Mouse (Mus musculus) liver, embryonic 15.5 days (tissue): ENCODE results near the gene Brinp2. TPM values are rescaled to one million over a fixed set of nuclear protein-coding genes. Genes with fewer than 3 reads are reported as not detected.

Experiments used
- ATAC-seq: fragments of 200-750 bp; cut with Nextera tagmentation; 2 replicates; pipeline ENCODE4 v1.8.0; 2017; ENCODE audit warnings: moderate number of reproducible peaks, mild to moderate bottlenecking, moderate library complexity; ENCODE audit not compliant: insufficient read depth
- H3K27ac ChIP-seq: fragments of 300-500 bp; sonication (generic); replicated peaks from 2 replicates; pipeline ENCODE4 v1.5.1; 2015; ENCODE audit warnings: mild to moderate bottlenecking, inconsistent platforms
- H3K27me3 ChIP-seq: fragments of 300-500 bp; sonication (generic); 2 replicates; pipeline ENCODE4 v1.6.1; 2015; ENCODE audit warnings: mild to moderate bottlenecking, inconsistent platforms
- H3K36me3 ChIP-seq: fragments of 300-500 bp; sonication (generic); replicated peaks from 2 replicates; pipeline ENCODE4 v1.6.1; 2015; ENCODE audit warnings: moderate library complexity, mild to moderate bottlenecking, inconsistent platforms
- H3K4me1 ChIP-seq: fragments of 300-500 bp; sonication (generic); replicated peaks from 2 replicates; pipeline ENCODE4 v1.6.1; 2015; ENCODE audit warnings: inconsistent platforms
- H3K4me2 ChIP-seq: fragments of 300-500 bp; sonication (generic); 2 replicates; pipeline ENCODE4 v1.6.1; 2015; ENCODE audit warnings: moderate library complexity, mild to moderate bottlenecking, inconsistent platforms
- H3K4me3 ChIP-seq: fragments of 300-500 bp; sonication (generic); replicated peaks from 2 replicates; pipeline ENCODE4 v1.5.1; 2015; ENCODE audit warnings: mild to moderate bottlenecking, inconsistent platforms
- H3K9ac ChIP-seq: fragments of 300-500 bp; sonication (generic); 2 replicates; pipeline ENCODE4 v1.6.1; 2015; ENCODE audit warnings: moderate library complexity, mild to moderate bottlenecking, inconsistent platforms
- H3K9me3 ChIP-seq: fragments of 300-500 bp; sonication (generic); replicated peaks from 2 replicates; pipeline ENCODE4 v1.6.1; 2016; ENCODE audit warnings: inconsistent platforms
- WGBS: fragments of 180-500 bp; shearing (Covaris S2); methylation state at CpG from one replicate; pipeline ENCODE4 v1.1.7; 2015; ENCODE audit warnings: mixed read lengths; ENCODE audit not compliant: insufficient replicate concordance; 5-methylcytosine and 5-hydroxymethylcytosine counted together
- polyA plus RNA-seq: library from polyadenylated mRNA; unstranded; fragments of >200 nt; fragmentation: Nextera tagmentation; extraction: Ambion mirVana; gene quantifications from 2 replicates; pipeline ENCODE4 v1.2.1, GENCODE M21; 2015

Brinp2 gene
- polyA plus RNA-seq: 0.05 TPM in 2 replicates

DNA sequence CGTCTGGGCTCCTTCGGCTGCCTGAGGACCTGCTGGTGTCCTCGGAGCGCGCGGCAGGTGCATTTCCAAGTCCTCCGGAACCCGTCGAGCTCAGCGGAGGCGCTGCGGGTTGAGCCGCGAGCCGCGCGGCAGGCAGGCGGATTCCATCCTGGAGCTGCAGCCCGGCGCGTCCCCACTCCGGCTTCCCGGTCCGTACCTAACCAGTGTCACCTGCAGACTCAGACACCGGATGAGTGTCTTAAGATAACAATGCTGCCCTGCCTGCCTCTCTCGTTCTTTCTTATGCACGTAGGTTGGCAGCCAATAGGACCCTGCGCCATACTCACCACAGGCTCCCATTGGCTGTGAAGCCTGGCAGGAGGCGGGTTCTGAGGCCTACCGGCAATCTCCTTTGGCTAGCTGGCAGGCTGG is at the start of gene Brinp2:
Gene Brinp2, minus strand, starts transcription at position 276 of the 411 bp plus-strand sequence.
- Histone ChIP-seq H3K4me3 (peak within 1 kb of the TSS; percentile 37), H3K4me1 (no peaks in the 10 kb centered on the region), H3K9me3 (no peaks in the 10 kb centered on the region), H3K27me3 (peaks cover 29% of the 10 kb centered on the region), H3K9ac (no peak within 1 kb of the TSS), H3K36me3 (no peaks in the 10 kb centered on the region), H3K27ac (no peak within 1 kb of the TSS), H3K4me2 (peak within 1 kb of the TSS; percentile 57)
- peak; percentile 51; the same call in 1 of the 2 replicates for ATAC-seq
- under 1% methylated on average over 30 of the region's 30 CpGs for WGBS

DNA sequence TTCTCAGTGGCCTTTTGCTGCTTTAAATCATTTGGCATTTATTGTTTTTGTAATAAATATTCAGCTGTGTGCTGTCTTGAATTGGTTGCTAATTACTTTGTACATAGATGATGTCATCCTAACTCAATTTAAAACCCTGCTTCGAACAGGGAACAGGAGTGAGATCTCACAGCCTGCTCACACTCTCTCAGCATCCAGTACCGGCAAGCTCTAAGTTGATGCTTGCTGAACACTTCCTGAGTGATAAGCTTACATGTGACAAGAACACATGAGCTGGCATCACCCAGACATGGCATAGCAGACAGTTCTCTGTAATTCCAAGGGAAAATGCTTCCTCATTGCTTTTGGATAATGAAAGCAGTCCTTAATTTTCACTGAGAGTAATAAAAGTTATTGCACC is 44.8 kb upstream of the Brinp2 start:
- Histone ChIP-seq H3K4me3 (no peak overlapping the region), H3K27me3 (no peaks in the 10 kb centered on the region), H3K4me2 (no peak overlapping the region), H3K27ac (no peak overlapping the region), H3K9me3 (no peaks in the 10 kb centered on the region), H3K36me3 (no peaks in the 10 kb centered on the region), H3K9ac (no peak overlapping the region), H3K4me1 (no peaks in the 10 kb centered on the region)
- 62% methylated on average over 2 of the region's 2 CpGs for WGBS
- no peak for ATAC-seq

DNA sequence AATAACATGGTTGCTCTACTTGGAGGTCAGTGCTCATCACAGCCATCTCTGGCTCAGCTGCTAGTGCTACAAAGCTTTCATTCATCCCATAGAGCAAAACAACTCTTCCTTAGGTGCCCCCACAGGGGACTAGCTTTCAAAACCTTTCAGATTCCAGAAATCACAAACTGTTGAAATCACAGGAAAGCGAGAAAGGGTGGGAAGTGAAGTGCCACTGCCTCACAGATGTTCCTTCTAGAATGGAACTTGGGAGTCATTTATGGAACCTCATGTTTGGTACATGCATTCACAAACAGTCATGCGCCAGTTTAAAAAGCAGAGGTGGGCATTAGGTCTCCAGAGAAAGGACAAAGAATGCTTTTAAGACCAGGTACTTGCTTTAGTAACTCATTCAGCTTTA is 40.9 kb upstream of the Brinp2 start:
- no peaks in the 10 kb centered on the region for H3K4me1 ChIP-seq
- no peaks in the 10 kb centered on the region for H3K36me3 ChIP-seq
- no peak overlapping the region for H3K27ac ChIP-seq
- no peaks in the 10 kb centered on the region for H3K27me3 ChIP-seq
- WGBS: 56% methylated on average over 2 of the region's 2 CpGs
- H3K4me2 ChIP-seq: no peak overlapping the region
- no peak overlapping the region for H3K9ac ChIP-seq
- H3K9me3 ChIP-seq: no peaks in the 10 kb centered on the region
- H3K4me3 ChIP-seq: no peak overlapping the region
- ATAC-seq: no peak

DNA sequence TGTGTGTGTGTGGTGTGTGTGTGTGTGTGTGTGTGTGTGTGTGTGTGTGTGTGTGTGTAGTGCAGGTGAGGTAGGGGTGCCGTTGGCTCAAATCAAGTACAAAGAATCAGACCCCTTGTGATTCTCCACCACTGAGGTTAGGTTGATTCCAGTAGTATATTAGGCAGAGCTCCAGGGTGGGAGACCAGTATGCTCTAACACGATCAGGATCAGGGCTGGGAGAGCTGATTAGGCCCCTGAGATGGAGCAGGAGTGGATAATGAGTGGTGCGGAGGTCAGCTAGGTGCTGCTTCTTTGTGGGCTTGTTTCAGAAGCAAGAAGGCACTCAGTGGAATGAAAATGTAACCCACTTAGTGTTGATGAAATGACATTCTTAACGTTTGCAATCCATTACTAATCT is 34.6 kb upstream of the Brinp2 start:
- Histone ChIP-seq H3K36me3 (no peaks in the 10 kb centered on the region), H3K4me2 (no peak overlapping the region), H3K9me3 (no peaks in the 10 kb centered on the region), H3K4me1 (no peaks in the 10 kb centered on the region), H3K27me3 (no peaks in the 10 kb centered on the region), H3K4me3 (no peak overlapping the region), H3K9ac (no peak overlapping the region), H3K27ac (no peak overlapping the region)
- no peak for ATAC-seq
- WGBS: 60% methylated on average over 4 of the region's 4 CpGs

DNA sequence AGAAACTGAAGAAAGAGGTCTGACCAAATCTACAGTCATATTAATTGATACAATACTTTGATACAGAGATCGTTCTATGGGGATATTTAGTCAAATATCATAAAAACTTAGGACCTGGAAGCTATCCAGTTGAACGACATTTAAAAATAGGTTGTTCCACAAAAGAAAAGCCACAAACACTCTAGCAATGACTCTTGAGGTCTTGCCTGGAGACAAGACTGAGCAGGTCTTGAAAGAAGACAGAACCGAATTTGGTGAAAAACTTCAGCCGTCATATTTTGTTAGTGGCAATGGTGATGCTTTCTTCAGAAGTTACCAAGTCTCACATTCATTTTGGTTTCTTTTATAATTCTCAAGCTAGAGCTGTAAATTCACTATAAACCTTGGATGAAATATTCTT is 32.9 kb upstream of the Brinp2 start:
- H3K4me2 ChIP-seq: no peak overlapping the region
- H3K9ac ChIP-seq: no peak overlapping the region
- WGBS: 62% methylated on average over 4 of the region's 4 CpGs
- no peak overlapping the region for H3K27ac ChIP-seq
- no peak overlapping the region for H3K4me3 ChIP-seq
- ATAC-seq: no peak
- H3K4me1 ChIP-seq: no peaks in the 10 kb centered on the region
- no peaks in the 10 kb centered on the region for H3K27me3 ChIP-seq
- H3K9me3 ChIP-seq: no peaks in the 10 kb centered on the region
- no peaks in the 10 kb centered on the region for H3K36me3 ChIP-seq

DNA sequence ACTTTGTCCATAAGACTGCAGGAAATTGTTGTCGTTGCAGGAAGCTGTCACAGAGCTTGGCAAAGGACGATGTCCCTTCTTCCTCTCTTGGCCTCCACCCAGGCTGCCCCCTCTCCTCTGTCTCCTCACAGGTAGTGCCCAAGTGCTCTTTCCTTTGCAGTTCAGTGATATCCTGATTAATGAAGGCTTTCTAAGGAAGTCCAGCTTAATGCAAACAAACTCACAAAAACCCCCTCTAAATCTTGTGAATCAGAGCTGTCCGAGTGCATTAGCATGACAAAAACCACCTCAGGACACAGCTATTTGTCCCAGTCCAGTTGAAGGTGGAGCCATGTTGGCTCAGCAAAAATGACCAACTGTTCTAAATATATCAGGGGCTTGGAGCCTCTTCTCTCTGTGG is 30.7 kb upstream of the Brinp2 start:
- H3K4me2 ChIP-seq: no peak overlapping the region
- no peaks in the 10 kb centered on the region for H3K27me3 ChIP-seq
- H3K27ac ChIP-seq: no peak overlapping the region
- H3K4me3 ChIP-seq: no peak overlapping the region
- 10% methylated on average over 3 of the region's 3 CpGs for WGBS
- no peak for ATAC-seq
- no peak overlapping the region for H3K9ac ChIP-seq
- H3K36me3 ChIP-seq: no peaks in the 10 kb centered on the region
- no peaks in the 10 kb centered on the region for H3K4me1 ChIP-seq
- H3K9me3 ChIP-seq: no peaks in the 10 kb centered on the region

DNA sequence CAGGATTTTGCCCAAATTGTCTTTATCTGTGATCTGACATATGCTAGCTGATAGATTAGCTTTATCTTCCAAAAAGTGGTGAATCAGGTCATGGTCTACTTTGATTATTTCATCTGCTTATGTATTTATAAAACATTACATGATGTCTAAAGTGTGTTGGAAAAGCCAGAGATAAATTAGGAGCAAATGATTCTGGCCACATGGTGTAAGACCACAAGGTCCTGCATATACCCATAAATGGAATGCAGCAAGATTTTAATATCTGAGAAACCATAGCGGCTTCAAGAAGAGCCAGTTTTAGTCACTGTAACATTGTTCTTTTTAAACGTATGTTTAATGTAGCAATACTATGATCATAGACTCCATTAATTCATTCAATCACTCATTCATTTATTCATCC is 29.2 kb upstream of the Brinp2 start:
- no peak overlapping the region for H3K9ac ChIP-seq
- no peaks in the 10 kb centered on the region for H3K36me3 ChIP-seq
- no peak overlapping the region for H3K27ac ChIP-seq
- 64% methylated on average over 2 of the region's 2 CpGs for WGBS
- no peaks in the 10 kb centered on the region for H3K4me1 ChIP-seq
- H3K4me3 ChIP-seq: no peak overlapping the region
- no peak overlapping the region for H3K4me2 ChIP-seq
- no peaks in the 10 kb centered on the region for H3K9me3 ChIP-seq
- no peaks in the 10 kb centered on the region for H3K27me3 ChIP-seq
- no peak for ATAC-seq

DNA sequence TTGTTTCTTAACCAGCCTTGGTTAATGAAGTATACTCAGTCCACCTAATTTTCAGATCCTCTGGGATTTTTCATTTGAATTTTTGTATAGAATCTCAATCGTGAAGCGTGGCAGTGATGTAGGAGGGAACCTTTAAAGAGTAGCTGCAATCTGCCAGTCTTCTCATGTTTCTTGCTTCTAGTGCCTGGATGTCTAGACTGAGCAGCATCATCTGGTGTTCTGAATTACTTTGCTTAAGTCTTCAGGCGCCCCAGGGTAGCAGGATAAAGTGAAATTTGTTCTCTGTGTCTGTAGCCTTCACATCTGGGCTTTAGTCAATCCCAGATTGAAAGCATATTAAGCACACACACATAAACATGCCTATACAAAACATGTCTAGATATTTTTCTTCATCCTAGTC is 27.1 kb upstream of the Brinp2 start:
- Histone ChIP-seq H3K36me3 (no peaks in the 10 kb centered on the region), H3K9ac (no peak overlapping the region), H3K27ac (no peak overlapping the region), H3K4me1 (no peaks in the 10 kb centered on the region), H3K9me3 (no peaks in the 10 kb centered on the region), H3K27me3 (no peaks in the 10 kb centered on the region), H3K4me3 (no peak overlapping the region), H3K4me2 (no peak overlapping the region)
- WGBS: 59% methylated on average over 3 of the region's 3 CpGs
- ATAC-seq: no peak

DNA sequence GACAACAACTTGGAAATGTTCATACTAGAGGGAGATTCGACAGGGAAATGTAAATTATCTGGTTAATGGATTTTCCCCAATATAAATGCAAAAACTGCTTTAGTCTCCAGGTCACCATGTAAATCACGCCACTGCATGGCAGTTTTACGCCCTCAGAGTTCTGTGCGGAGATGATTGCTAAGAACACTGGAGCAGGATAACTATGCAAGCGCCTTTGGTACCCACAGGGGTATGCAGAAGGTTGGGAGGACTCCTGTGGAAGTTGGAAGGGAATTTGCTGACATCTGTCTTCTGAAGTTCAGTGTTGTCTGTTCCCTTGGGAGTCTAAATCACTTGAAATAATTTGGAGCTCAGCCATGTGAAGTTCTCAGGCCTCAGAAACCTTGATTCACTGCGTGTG is 26.2 kb upstream of the Brinp2 start:
- Histone ChIP-seq H3K4me1 (no peaks in the 10 kb centered on the region), H3K27me3 (no peaks in the 10 kb centered on the region), H3K9ac (no peak overlapping the region), H3K27ac (no peak overlapping the region), H3K4me2 (no peak overlapping the region), H3K4me3 (no peak overlapping the region), H3K36me3 (no peaks in the 10 kb centered on the region), H3K9me3 (no peaks in the 10 kb centered on the region)
- no peak for ATAC-seq
- WGBS: 58% methylated on average over 6 of the region's 6 CpGs

DNA sequence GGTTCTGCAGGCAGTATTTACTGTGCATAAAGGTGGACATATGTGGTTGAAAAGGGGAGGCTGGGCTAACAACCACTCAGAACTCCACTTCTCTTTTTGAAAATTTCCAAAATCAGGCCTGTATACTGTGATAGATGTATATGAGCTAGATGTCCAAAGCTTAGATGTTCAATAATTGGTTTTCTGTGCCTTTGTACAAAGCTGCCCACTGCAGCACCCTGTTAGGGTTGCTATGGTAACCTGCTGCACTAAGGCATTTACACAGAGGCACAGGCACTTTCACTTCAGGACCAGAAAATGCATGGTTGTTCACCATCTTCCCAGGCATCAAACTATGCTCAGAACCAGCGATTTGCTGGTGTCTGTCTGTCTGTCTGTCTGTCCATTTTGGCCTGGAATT is 8.3 kb upstream of the Brinp2 start:
- Histone ChIP-seq H3K27ac (no peak overlapping the region), H3K27me3 (peaks cover 14% of the 10 kb centered on the region), H3K4me2 (no peak overlapping the region), H3K36me3 (no peaks in the 10 kb centered on the region), H3K9ac (no peak overlapping the region), H3K4me1 (no peaks in the 10 kb centered on the region), H3K4me3 (no peak overlapping the region), H3K9me3 (no peaks in the 10 kb centered on the region)
- no peak for ATAC-seq
- 30% methylated on average over 1 of the region's 1 CpGs for WGBS

DNA sequence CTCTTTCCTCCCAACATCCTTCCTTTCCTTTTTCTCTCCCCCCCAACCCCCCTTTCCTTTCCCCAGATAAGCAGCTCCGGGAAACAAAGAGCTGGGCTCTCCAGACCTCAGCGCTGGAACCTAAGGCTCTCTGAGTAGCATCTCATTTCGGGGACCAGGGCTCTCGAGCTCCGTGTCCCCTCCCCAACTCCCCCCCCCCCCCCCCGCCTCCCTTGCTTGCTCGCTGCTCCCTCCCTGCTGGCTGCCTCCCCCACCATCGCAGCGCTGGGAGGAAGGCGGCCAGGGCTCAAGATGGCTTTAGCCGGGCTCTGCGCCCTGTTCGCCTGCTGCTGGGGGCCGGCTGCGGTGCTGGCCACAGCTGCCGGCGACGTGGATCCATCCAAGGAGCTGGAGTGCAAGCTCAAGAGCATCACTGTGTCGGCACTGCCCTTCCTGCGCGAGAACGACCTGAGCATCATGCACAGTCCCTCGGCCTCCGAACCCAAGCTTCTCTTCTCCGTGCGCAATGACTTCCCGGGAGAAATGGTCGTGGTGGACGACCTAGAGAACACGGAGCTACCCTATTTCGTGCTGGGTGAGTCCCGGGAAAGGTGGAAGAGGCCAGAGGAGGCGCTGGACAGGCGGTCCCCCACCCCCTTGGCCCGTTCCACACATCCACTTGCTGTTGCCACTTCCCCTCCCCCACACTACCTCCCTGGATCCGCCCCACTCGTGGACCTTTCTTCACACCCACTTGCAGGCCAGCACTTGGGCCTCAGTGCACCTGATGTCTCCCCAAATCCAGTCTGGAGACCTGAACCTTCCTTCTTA is 6.4 kb upstream of the Brinp2 start:
- Histone ChIP-seq H3K9ac (no peak overlapping the region), H3K27ac (no peak overlapping the region), H3K36me3 (no peaks in the 10 kb centered on the region), H3K4me1 (no peaks in the 10 kb centered on the region), H3K4me2 (no peak overlapping the region), H3K27me3 (peaks cover 17% of the 10 kb centered on the region), H3K9me3 (no peaks in the 10 kb centered on the region), H3K4me3 (no peak overlapping the region)
- WGBS: 3% methylated on average over 36 of the region's 37 CpGs
- no peak for ATAC-seq

DNA sequence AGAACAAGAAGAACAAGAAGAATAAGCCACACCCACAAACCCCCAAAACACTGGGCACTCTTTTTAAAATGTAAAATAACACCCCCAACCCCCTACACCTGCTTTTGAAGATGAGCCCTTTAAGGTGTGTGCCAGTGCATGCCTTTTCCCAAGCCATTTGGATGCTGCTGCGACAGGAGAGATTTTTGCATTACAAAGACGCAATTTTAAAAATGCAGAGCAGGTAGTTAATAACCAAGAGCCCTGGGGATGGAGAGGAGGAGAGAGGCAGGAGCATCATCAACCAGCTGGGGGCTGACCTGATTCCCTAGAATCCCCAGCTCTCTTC is 5.8 kb upstream of the Brinp2 start, which contains the start of gene Astn1:
Gene Astn1, plus strand, starts transcription at position 310 of the 328 bp plus-strand sequence.
- Histone ChIP-seq H3K4me3 (no peak within 1 kb of the TSS), H3K27me3 (peaks cover 22% of the 10 kb centered on the region), H3K9ac (no peak within 1 kb of the TSS), H3K36me3 (no peaks in the 10 kb centered on the region), H3K4me1 (no peaks in the 10 kb centered on the region), H3K27ac (no peak within 1 kb of the TSS), H3K4me2 (no peak within 1 kb of the TSS), H3K9me3 (no peaks in the 10 kb centered on the region)
- 0% methylated on average over 2 of the region's 2 CpGs for WGBS
- no peak for ATAC-seq
